In genomic region chr4:117630053-117630670, GRCm38 (mm10) we compare ENCODE assay signal across 12 mouse cellular contexts. TPM values are rescaled to one million over a fixed set of nuclear protein-coding genes. Genes with fewer than 3 reads are reported as not detected.
A peak's percentile ranks its signal among the peaks of the same experiment; 100 is the strongest.
DNase-seq lines count a peak whose midpoint lies in the region; ATAC-seq and TF ChIP-seq lines count a peak whose summit lies in the region.
"Had no signal": no experiment of that assay in that cellular context is flagged by ENCODE, and none has a peak within 500 bp of the region (broad histone marks: within the 10 kb centered on the region; RNA-seq: fewer than 3 reads in every experiment).

No protein-coding gene starts in this region.

- H3K36me3 ChIP-seq in kidney, embryonic 14.5 days (ENCODE audit: control insufficient read depth, insufficient read depth, low read length), result no peaks in the 10 kb centered on the region
- no peaks in the 10 kb centered on the region for H3K36me3 ChIP-seq in hindbrain, embryonic 16.5 days (ENCODE audit: control insufficient read depth, insufficient read depth, low read length)
- H3K36me3 ChIP-seq in intestine, postnatal 0 days (ENCODE audit: control insufficient read depth, insufficient read depth), result no peaks in the 10 kb centered on the region; the same call in 1 of the 2 replicates
- H3K36me3 ChIP-seq in neural tube, embryonic 13.5 days, result peaks cover 5% of the 10 kb centered on the region; the same call in 1 of the 2 replicates

- no peaks in the 10 kb centered on the region for H3K27me3 ChIP-seq in kidney, embryonic 14.5 days (ENCODE audit: control insufficient read depth, insufficient read depth, low read length)
- no peaks in the 10 kb centered on the region for H3K27me3 ChIP-seq in hindbrain, embryonic 16.5 days (replicated peaks; ENCODE audit: control insufficient read depth, insufficient read depth, low read length)
- H3K27me3 ChIP-seq in intestine, postnatal 0 days (replicated peaks; ENCODE audit: control insufficient read depth, insufficient read depth, low read length), result no peaks in the 10 kb centered on the region
- H3K27me3 ChIP-seq in neural tube, embryonic 13.5 days, result peaks cover 3% of the 10 kb centered on the region

- peaks cover 10% of the 10 kb centered on the region; the same call in 1 of the 2 replicates for H3K4me1 ChIP-seq in kidney, embryonic 14.5 days (ENCODE audit: control insufficient read depth, insufficient read depth, low read length)
- H3K4me1 ChIP-seq in hindbrain, embryonic 16.5 days (ENCODE audit: control insufficient read depth, insufficient read depth, low read depth, low read length), result peaks cover 3% of the 10 kb centered on the region
- peaks cover 7% of the 10 kb centered on the region for H3K4me1 ChIP-seq in intestine, postnatal 0 days (replicated peaks; ENCODE audit: control insufficient read depth, insufficient read depth, low read length)
- H3K4me1 ChIP-seq in neural tube, embryonic 13.5 days (replicated peaks), result peaks cover 41% of the 10 kb centered on the region

- no peak overlapping the region for H3K4me3 ChIP-seq in kidney, embryonic 14.5 days (ENCODE audit: low read length)
- no peak overlapping the region for H3K4me3 ChIP-seq in hindbrain, embryonic 16.5 days (ENCODE audit: low read length)
- H3K4me3 ChIP-seq in intestine, postnatal 0 days (ENCODE audit: low read depth, low read length), result no peak overlapping the region
- H3K4me3 ChIP-seq in neural tube, embryonic 13.5 days, result no peak overlapping the region

- no peak overlapping the region for H3K27ac ChIP-seq in kidney, embryonic 14.5 days (ENCODE audit: low read depth, low read length)
- no peak overlapping the region; the same call in 1 of the 2 replicates for H3K27ac ChIP-seq in hindbrain, embryonic 16.5 days (ENCODE audit: low read depth, low read length)
- 0 out of 2 replicates have a peak overlapping the region, but pooled peaks have one; percentile 0 for H3K27ac ChIP-seq in intestine, postnatal 0 days (ENCODE audit: low read depth, low read length)
- peak overlapping the region; percentile 79 for H3K27ac ChIP-seq in neural tube, embryonic 13.5 days (replicated peaks)

- DNase-seq in kidney, adult 9 months, result no peak
- no peak for DNase-seq in Muller cell, postnatal 12 days (ENCODE audit: inconsistent ontology term)
- DNase-seq: cerebellum, adult 11 months; kidney, adult 8-10 months; lung, postnatal 36 days; thymus, adult 18-20 months had no signal

- peak; percentile 46; the same call in 1 of the 2 replicates for ATAC-seq in kidney, embryonic 14.5 days (ENCODE audit: low FRiP score, low TSS enrichment)
- peak; percentile 73 for ATAC-seq in hindbrain, embryonic 16.5 days
- ATAC-seq in intestine, postnatal 0 days, result peak; percentile 72
- ATAC-seq in neural tube, embryonic 13.5 days (ENCODE audit: low read depth), result peak; percentile 93
- ATAC-seq in erythroblast, adult 5-6 weeks (replicated peaks; ENCODE audit: low FRiP score, poor library complexity, severe bottlenecking), result no peak
- ATAC-seq: CD4-positive, CD25-positive, alpha-beta regulatory T cell, adult 4 months had no signal

- H3K4me2 ChIP-seq in kidney, embryonic 14.5 days (replicated peaks; ENCODE audit: low read depth, low read length), result no peak overlapping the region
- no peak overlapping the region for H3K4me2 ChIP-seq in hindbrain, embryonic 16.5 days (ENCODE audit: low read length)
- H3K4me2 ChIP-seq in intestine, postnatal 0 days (replicated peaks; ENCODE audit: low read depth), result no peak overlapping the region
- no peak overlapping the region for H3K4me2 ChIP-seq in neural tube, embryonic 13.5 days

- 44% methylated on average over 6 of the region's 6 CpGs for WGBS in kidney, embryonic 14.5 days
- 63% methylated on average over 6 of the region's 6 CpGs for WGBS in hindbrain, embryonic 16.5 days
- 41% methylated on average over 6 of the region's 6 CpGs for WGBS in intestine, postnatal 0 days
- 32% methylated on average over 6 of the region's 6 CpGs for WGBS in neural tube, embryonic 13.5 days

- no peaks in the 10 kb centered on the region for H3K9me3 ChIP-seq in kidney, embryonic 14.5 days (ENCODE audit: control insufficient read depth, low read length)
- no peaks in the 10 kb centered on the region for H3K9me3 ChIP-seq in hindbrain, embryonic 16.5 days (ENCODE audit: control insufficient read depth, low read length)
- H3K9me3 ChIP-seq in intestine, postnatal 0 days (ENCODE audit: control insufficient read depth), result no peaks in the 10 kb centered on the region
- H3K9me3 ChIP-seq in neural tube, embryonic 13.5 days, result no peaks in the 10 kb centered on the region

- H3K9ac ChIP-seq in kidney, embryonic 14.5 days (ENCODE audit: low read depth, low read length), result no peak overlapping the region
- H3K9ac ChIP-seq in hindbrain, embryonic 16.5 days (ENCODE audit: low read depth, low read length), result no peak overlapping the region
- no peak overlapping the region for H3K9ac ChIP-seq in intestine, postnatal 0 days (ENCODE audit: low read depth, low read length)
- H3K9ac ChIP-seq in neural tube, embryonic 13.5 days, result peak overlapping the region; percentile 31; the same call in 1 of the 2 replicates

- no peak; the same call in 1 of the 2 replicates for TF ChIP-seq CTCF in intestine, postnatal 0 days (IDR thresholded peaks at IDR 0.05; ENCODE audit: low read depth)

RNA-seq across cellular contexts. Expression of gene Dmap1, which starts 51.9 kb away (rescaled TPM):
- 66.1 and 67.3 TPM in 2 replicates for polyA plus RNA-seq in kidney, embryonic 14.5 days (2014; fragmentation: Nextera tagmentation; extraction: Ambion mirVana)
- 77.7 and 80.5 TPM in 2 replicates for polyA plus RNA-seq in hindbrain, embryonic 16.5 days (2015; fragmentation: Nextera tagmentation; extraction: Ambion mirVana)
- polyA plus RNA-seq in intestine, postnatal 0 days (2015; fragmentation: Nextera tagmentation; extraction: Ambion mirVana), result 22.1 and 22.7 TPM in 2 replicates
- 67.3 and 70.8 TPM in 2 replicates for polyA plus RNA-seq in neural tube, embryonic 13.5 days (2015; fragmentation: Nextera tagmentation; extraction: Ambion mirVana)
- 5.6 and 9.8 TPM in 2 replicates for total RNA-seq in erythroblast, adult 5-6 weeks (2015; ENCODE audit: low replicate concordance)
- 6.7 and 17.0 TPM in 2 replicates for total RNA-seq in erythroblast, adult 5-6 weeks (2017; ENCODE audit: low replicate concordance)

Comparison
In these comparisons a context has a peak if more than half of its experiments do, and no peak if none do; other contexts are left out.
1. H3K27ac ChIP-seq: peak in intestine, postnatal 0 days (single experiment) and neural tube, embryonic 13.5 days (single experiment); none in kidney, embryonic 14.5 days (single experiment) and hindbrain, embryonic 16.5 days (single experiment).